Mouse (Mus musculus): ENCODE results near the gene Mpp4.

GRCm38 (mm10) chr1:59152346-59152745, 10.8 kb downstream of the Mpp4 start:
- TF ChIP-seq FLI1 (IDR thresholded peaks at IDR 0.05; ENCODE audit: low read length) (no peak), GATA1 (IDR thresholded peaks at IDR 0.05; ENCODE audit: borderline replicate concordance, low read length) (no peak)
